Mouse (Mus musculus): ENCODE measurements around the gene Fbxo17.

The Fbxo17 gene

DNA sequence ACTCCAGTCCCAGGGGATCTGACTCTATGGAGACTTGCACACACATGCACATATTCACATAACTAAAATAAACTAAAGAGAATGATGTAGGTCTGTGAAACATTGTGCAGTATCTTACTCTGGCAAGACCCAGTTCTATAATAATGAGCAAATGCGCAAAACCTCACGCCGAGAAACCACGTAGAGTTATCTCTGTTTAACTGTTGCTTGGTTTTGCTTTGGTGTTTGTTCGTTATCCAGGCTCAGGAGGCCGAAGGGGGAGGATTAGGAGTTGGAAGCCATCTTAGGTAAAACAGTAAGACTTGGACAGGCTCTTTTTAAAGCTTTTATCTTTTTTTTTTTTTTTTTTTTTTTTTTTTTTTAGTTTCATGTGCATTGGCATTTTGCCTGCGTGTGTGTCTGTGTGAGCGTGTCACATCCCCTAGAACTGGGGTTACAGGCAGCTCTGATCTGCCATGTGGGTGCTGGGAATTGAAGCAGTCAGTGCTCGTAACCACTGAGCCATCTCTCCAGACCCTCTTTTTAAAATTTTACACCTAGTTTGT lies 52.9 kb downstream of the Fbxo17 start:
- DNase-seq, result no peak

DNA sequence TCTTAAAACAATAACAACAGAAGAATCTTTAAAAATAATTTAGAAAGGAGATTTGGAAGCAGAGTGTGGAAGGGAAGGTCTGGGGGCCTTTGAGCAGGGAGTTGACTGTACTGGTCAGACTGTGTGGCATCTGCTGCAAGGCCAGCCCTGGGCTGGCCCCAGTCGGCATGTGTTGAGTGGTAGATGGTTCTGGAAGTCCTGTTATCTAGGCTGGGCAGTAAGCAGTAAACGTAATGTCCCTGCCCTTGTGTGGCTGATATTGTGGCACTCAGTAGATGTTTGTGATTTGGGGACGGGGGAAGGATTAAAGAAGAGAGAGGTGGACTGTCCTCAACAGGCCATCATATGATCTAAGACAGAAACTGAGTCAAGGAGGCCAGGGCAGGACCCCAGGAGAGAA lies 53.7 kb downstream of the Fbxo17 start:
- no peak for DNase-seq

DNA sequence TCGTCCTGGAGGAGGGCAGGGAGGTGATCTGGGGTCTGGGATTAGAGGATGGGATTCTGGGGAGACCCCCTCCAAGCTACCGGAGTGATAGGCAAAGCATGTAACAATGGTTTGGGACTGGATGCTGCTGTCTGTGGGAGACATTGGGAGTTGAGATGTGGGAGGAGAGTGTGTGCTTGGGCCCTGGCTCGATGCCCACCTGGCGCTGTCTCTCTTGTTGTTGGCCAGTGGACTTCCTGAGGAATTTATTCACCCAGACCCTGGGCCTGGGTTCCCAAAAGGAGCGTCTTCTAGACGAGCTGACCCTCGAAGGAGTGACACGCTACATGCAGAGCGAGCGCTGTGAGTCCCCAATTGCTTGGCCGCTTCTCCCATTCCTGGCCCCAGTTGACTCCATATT lies 55.3 kb downstream of the Fbxo17 start:
- peak; percentile 56 to 65 for DNase-seq

DNA sequence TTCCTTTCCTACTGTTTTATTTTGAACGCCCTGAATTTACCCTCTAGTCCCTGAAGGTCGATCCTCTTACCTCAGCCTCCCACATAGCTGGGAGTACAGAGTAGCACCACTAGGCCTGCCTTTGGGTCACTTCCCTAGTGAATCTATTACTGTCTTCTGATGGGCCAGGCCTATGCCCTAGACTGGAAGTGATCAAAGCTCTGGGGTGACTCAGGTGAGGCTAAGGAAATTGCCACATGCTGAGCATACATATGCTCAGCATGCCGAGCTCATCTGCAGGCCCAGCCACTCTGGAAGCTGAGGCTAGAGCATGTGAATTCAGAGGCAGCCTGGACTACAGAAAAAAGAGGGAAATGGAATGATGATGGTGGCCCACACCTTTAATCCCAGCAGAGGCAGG lies 56.6 kb downstream of the Fbxo17 start:
- DNase-seq, result no peak

DNA sequence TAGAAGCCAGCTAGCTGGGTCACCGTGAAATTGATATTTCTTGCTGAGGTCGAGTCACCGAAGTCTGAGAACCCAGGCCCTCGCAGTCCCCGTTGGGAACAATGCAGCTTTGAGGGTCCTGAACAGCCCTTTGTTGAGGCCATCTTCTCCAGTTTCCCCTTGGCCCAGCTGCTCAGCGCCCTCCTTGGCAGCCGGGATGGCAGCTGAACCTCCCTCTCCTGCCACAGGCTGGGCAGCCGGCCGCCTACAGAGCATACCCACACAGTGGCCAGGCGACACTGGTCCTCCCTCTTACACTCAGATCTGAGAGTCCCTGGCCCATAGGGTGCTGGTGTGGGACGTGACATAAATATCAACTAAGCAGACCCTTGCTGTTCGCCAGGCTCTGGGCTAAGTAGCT lies 57.6 kb downstream of the Fbxo17 start:
- DNase-seq, result peak; percentile 46 to 69

DNA sequence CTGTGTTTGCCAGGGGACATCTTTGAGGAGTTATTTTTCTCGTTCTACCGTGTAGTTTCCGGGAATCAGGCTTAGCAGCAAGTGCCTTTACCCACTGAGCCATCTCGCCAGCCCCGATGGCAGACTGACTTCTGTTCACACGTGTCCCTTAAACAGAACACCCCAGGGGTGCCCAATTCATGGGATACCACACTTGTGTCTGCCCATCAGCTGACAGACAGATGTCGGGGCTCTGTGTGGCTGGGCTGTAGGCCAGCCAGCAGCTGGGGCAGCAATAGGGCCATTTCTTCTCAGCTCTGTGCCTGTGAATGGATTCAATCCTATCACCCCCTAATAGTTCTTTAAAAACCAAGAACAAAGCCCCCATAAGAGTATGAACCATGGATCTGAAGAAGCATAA lies 58.5 kb downstream of the Fbxo17 start:
- DNase-seq, result peak; percentile 48 to 60

DNA sequence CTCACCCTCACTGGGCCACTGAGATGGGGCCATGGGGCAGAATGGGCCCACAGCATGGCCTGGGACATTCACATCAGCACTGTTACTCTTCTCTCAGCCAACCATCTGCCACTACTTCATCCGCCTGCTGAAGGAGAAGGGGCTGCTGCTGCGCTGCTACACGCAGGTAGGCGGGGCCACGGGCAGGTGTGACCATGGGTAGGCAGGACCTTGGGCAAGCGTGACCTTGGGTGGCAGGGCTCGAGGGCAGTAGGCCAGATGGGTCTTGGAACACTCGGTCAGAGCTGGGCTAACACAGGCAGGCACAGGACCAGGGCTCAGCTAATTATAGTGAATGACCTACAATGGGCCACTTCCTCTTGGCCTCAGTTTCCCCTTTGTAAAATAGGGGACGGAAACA lies 62.2 kb downstream of the Fbxo17 start:
- DNase-seq, result no peak

DNA sequence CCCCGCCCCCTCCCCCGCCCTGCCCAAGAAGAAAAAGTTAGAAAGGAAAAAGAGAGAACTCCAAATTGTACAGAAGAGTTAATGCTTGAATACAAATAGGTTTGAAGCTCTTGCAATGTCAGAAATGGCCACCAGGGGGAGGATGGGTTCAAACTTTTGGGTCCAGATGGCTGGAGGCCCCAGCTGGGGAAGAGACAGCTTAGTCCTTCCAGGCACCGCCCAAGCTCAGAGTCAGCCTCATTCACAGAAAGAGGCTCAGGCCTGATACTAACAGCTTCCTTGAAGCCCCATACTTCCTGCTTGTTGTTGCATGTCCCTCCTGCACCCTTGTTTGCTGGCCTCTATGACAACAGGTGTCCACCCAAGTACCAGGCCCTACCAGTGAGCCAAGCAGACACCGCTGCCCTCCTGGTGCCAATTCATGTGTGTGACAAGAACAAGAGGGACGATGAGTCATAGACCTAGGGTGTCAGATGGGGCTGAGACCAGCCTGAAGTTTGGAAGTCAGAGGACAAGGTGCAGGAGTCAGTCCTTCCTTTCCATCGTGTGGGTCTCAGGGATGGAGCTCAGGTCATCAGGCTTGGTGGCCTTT lies 63.6 kb downstream of the Fbxo17 start:
- peak; percentile 95 to 98 for DNase-seq

DNA sequence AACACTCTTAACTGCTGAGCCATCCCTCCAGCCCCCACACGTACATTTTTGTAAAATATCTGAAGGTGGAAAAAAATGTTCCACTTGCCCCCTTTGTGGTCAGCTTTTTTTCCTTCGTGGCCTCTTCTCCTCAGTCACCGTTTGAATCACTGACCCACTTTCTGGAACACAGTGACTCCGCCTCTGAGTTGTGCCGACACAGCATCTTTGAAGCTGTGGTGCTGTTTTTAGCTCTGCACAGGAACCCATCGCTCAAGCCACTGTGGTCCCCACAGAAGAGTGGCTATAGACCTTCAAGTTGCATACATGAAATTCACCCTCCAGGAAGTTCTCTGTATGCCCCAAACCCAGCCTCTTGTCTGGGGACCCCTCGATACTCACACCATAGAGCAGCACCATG lies 64.3 kb downstream of the Fbxo17 start:
- no peak for DNase-seq

DNA sequence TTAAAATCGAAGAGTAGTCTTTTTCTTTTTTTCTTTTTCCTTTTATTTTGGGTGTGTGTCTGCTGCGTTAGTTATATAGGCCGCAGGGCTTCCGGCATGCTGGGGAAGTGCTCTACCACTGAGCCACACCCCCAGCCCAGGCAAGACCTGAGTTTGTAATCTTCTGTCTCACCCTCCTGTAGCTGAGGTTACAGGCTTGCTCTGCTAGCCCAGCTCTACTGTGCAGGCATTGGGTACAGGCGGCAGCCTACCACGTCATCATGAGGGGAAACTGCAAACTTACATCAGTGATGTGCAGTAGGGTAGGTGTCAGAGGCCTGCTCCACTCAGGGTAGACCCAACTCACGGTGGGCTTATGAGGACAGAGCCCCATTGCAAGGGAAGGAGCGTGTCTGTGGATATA lies 64.7 kb downstream of the Fbxo17 start:
- DNase-seq, result no peak

DNA sequence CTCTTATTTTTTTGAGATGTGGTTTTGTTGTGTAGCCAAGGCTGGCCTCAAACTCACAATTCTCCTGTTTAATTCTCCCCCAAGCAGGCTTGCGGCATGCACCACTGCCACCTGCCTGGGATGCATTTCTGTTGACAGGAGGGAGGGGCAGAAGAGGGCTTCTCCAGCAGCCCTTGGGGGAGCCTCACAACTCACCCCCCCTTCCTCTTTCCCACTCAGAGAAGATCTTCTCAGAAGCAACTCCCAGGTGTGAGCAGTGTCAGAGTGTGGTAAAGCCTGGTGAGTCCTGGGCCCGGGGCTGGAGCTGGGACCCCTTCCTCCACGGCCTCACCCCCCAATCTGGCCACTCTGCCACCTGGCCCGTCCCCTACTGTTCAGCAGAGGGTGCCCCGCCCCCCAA lies 68.6 kb downstream of the Fbxo17 start:
- DNase-seq, result no peak
